Mouse (Mus musculus): ENCODE data around the gene Aoc1. TPM values are rescaled to one million over a fixed set of nuclear protein-coding genes. Genes with fewer than 3 reads are reported as not detected.

The Aoc1 gene
- total RNA-seq, 2 experiments from 2014 or later = not detected

GRCm38 (mm10) chr6:48902511-48903406 is 30.1 kb downstream of the Aoc1 start:
- intact Hi-C loops (cut with DNase I) = no loop called here
- no peak for DNase-seq (ENCODE audit: low spot score)

DNA sequence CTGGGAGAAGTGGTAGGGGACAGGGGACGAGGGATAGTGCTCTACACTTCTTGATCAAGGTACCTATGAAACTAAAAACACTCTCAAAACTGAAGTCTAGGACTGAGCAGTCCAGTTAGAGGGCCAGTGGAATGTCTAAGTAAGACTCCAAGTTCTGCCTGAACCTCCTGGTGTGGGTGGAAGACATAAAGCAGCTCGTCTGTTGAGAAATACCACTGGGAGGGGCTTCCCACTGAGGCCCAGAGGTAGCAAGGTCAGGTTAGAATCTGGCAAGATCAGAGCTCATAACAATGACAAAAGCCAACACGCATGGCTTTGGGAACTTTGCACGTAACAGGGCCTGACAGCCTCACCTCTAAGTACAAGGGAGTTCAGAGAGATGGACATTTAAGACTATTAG is 30.7 kb downstream of the Aoc1 start:
- intact Hi-C loops (cut with DNase I) = no loop called here

GRCm38 (mm10) chr6:48905606-48906005 is 32.9 kb downstream of the Aoc1 start:
- intact Hi-C loops (cut with DNase I) = no loop called here
- no peak for DNase-seq (ENCODE audit: low spot score)

More for the DNA sequence above, 30.7 kb downstream of the Aoc1 start:
- no peak for DNase-seq (ENCODE audit: low spot score)

- no peak for DNase-seq (ENCODE audit: low spot score)
- intact Hi-C loops (cut with DNase I) = no loop called here
These were observed 33.7 kb downstream of the Aoc1 start for GRCm38 (mm10) chr6:48906371-48906770.

DNA sequence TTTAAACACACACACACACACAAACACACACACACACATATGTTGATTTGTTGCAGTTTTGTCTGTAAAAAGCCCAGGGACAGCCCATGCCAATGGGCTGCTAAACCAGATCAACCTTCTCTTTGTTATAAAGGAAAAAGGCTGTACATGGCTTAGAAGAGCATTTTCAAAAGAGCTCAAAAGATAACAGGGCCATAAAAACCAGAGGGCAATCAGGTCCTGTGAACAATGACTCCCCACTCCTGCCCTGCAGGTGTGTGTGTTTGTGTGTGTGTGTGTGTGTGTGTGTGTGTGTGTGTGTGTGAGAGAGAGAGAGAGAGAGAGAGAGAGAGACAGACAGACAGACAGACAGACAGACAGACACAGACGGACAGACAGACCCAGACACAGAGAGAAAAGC is 36.5 kb downstream of the Aoc1 start:
- intact Hi-C loops (cut with DNase I) = no loop called here
- DNase-seq (ENCODE audit: low spot score) = no peak

GRCm38 (mm10) chr6:48912033-48912432 is 39.3 kb downstream of the Aoc1 start:
- DNase-seq (ENCODE audit: low spot score) = no peak
- intact Hi-C loops (cut with DNase I) = no loop called here

DNA sequence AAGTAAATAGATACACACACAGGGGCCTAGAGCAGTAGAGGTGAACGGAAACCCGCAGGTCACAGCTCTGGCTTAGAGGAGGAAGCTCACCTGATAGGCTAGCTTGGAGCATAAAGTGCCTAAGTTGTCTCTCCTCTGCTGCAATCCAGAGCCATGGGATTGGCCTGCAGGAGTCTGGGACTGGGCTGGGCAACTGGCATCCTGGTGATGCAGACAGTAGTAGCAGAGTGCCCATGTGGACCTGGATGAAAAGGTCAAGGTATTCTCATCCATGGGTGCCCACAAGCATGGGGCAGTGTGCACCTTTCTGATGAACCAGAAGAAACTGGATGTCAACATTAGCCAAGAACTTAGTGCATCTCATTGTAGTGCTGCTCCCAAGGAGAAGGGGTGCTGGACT is 40.9 kb downstream of the Aoc1 start:
- no peak for DNase-seq (ENCODE audit: low spot score)
- intact Hi-C loops (cut with DNase I) = no loop called here

DNA sequence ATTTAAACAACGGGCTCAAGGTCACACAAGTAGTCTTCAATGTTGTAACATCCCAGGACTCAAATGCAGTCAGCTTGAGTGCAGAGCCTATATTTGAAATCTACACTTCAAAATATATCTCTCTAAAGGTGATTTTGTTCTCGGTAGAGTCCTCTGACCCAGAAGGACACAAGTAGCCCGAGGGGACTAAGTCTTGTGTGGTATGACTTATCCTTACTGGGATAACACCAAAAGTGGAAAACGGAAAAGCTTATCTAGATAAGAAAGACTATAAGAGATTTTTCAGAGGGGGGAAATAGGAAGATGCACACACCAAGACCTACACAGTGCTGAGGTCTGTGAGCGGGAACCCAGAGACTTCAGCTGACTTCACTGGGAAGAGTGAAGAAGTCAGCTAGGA is 56.9 kb downstream of the Aoc1 start, which contains the start of gene 1600015I10Rik:
TSS of gene 1600015I10Rik (plus strand) at position 301 of the 400 bp plus-strand sequence.
- intact Hi-C loops (cut with DNase I) = no loop called here
- DNase-seq (ENCODE audit: low spot score) = no peak

- intact Hi-C loops (cut with DNase I) = no loop called here
- no peak for DNase-seq (ENCODE audit: low spot score)
These were observed 76.9 kb downstream of the Aoc1 start for GRCm38 (mm10) chr6:48949596-48949995.

- no peak for DNase-seq (ENCODE audit: low spot score)
- intact Hi-C loops (cut with DNase I) = no loop called here
These were observed 78.0 kb downstream of the Aoc1 start for GRCm38 (mm10) chr6:48950676-48951075.

DNA sequence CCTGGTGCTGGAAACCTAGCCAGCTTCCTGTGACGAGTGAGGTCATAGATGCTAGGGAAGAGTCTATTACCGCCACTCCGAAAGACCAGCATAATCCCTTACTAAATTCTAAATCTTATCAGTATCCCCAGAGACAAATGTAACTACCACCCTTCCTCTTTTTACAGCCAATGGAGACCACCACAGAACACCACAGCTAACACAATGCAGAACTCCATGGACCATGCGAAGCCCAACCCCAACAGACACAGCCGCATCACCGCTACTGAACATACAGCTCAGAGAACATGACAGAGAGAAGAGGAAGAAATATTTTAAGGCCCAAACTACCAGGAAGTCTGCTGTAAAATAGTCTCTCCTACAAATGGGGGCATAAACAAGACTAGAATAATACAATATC is 78.9 kb downstream of the Aoc1 start:
- no peak for DNase-seq (ENCODE audit: low spot score)
- intact Hi-C loops (cut with DNase I) = no loop called here

- intact Hi-C loops (cut with DNase I) = no loop called here
- DNase-seq (ENCODE audit: low spot score) = no peak
These were observed 80.5 kb downstream of the Aoc1 start for GRCm38 (mm10) chr6:48953220-48953619.

DNA sequence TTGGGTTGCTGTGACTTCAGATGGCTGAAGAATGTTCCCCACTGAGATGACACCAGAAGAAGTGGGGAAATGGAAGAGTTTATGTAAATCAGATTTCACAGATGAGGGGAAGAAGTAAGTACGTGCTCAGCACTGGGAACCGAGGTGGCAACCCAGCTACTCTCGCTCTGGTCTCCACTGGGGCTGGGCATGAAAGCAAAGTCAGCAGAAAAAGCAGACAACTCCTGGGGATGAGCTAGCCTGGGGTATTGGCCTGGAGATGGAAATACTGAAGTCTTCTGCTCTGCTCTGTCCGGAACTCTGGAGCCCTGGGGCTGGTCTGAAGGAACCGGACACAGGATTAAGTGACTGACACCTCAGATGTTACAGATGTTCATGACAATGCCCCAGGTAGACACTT is 81.5 kb downstream of the Aoc1 start:
- intact Hi-C loops (cut with DNase I) = loop anchor here (2.0 kb wide), 1 partner anchor 135 kb away; no protein-coding TSS in a partner anchor
- no peak for DNase-seq (ENCODE audit: low spot score)

GRCm38 (mm10) chr6:48954946-48955345 is 82.2 kb downstream of the Aoc1 start:
- intact Hi-C loops (cut with DNase I) = loop anchor here (2.0 to 5.0 kb wide), 2 partner anchors 98 to 136 kb away; no protein-coding TSS in a partner anchor
- no peak for DNase-seq (ENCODE audit: low spot score)

DNA sequence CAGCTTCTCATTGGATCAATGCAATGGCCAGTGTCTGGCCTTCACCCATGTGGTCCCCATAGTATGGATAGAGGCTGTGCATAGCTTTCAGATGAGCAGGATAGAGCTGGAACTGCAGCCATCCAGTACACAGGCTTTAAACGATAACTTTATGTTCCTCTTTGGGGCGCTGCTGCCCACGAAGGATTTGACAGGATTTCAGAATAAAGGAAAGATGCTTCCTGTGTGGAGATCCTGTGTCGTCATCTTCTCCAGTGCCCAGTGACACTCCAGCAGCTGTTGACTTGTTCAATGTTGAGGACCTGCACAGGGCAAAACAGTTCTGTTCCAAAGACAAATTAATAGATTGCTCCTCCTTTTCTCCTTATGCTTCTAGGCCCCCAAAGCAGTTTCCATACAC is 84.1 kb downstream of the Aoc1 start:
- intact Hi-C loops (cut with DNase I) = loop anchor here (5.0 kb wide), 1 partner anchor 99 kb away; no protein-coding TSS in a partner anchor
- DNase-seq (ENCODE audit: low spot score) = no peak

DNA sequence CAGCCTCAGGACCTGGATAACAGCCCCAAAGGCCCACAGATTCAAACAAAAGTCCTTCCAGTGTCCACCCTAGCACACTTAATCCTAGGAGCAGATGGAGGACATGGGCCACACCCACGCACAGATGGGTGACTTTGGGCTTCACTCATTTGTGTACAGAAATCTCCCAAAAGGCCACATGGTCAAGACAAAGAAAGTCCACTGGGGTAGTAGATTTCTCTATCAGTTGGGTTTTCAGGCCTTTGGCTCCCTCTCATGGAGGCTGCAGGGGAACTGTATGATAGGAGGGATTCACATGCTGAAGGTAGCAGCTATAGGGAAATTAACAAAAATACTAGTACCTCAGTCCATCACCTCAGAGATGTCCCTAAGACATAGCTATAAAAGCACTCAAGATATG is 85.4 kb downstream of the Aoc1 start:
- intact Hi-C loops (cut with DNase I) = loop anchor here (5.0 kb wide), 1 partner anchor 101 kb away; no protein-coding TSS in a partner anchor
- DNase-seq (ENCODE audit: low spot score) = no peak

Other genes starting within 250 kb of the Aoc1 start
- under 1 TPM; 0.14 to 0.23 TPM for gene AI854703, start 246.1 kb upstream of the Aoc1 start, total RNA-seq (2021)
- 1 to 10 TPM; 7.8 to 8.0 TPM for gene Gimap8, start 225.7 kb upstream of the Aoc1 start, total RNA-seq (2021)
- gene Gimap9, start 196.8 kb upstream of the Aoc1 start, total RNA-seq (2021) = 1 to 10 TPM; 3.1 to 4.9 TPM
- gene Gimap4, start 188.3 kb upstream of the Aoc1 start, total RNA-seq (2021) = 10 to 100 TPM; 29.0 to 30.8 TPM
- gene Gimap6, start 164.7 kb upstream of the Aoc1 start, total RNA-seq (2021) = 10 to 100 TPM; 38.5 to 41.6 TPM
- 1 to 10 TPM; 1.8 to 5.3 TPM for gene Gm28053, start 154.3 kb upstream of the Aoc1 start, total RNA-seq (2021)
- gene Gimap7, start 154.3 kb upstream of the Aoc1 start, total RNA-seq (2021) = under 1 TPM in 1 of 2 experiments, not detected in 1; 0.39 TPM
- gene Gimap1, start 133.8 kb upstream of the Aoc1 start, total RNA-seq (2021) = 1 to 10 TPM; 8.5 to 9.8 TPM
- gene Gimap5, start 126.7 kb upstream of the Aoc1 start, total RNA-seq (2021) = 1 to 10 TPM; 6.1 to 6.8 TPM
- under 1 TPM; 0.50 to 0.88 TPM for gene Gimap3, start 102.0 kb upstream of the Aoc1 start, total RNA-seq (2021)
- gene Tmem176a, start 32.0 kb upstream of the Aoc1 start, total RNA-seq (2021) = 10 to 100 TPM; 16.6 to 20.0 TPM
- 10 to 100 TPM; 52.5 to 54.8 TPM for gene Tmem176b, start 31.4 kb upstream of the Aoc1 start, total RNA-seq (2021)
- gene 1600015I10Rik, start 57.0 kb downstream of the Aoc1 start, total RNA-seq (2021) = not detected
- gene Doxl2, start 102.1 kb downstream of the Aoc1 start, total RNA-seq (2021) = not detected
- gene Svs1, start 114.0 kb downstream of the Aoc1 start, total RNA-seq (2021) = not detected
- under 1 TPM; 0.53 to 0.70 TPM for gene Gpnmb, start 163.7 kb downstream of the Aoc1 start, total RNA-seq (2021)
- 10 to 100 TPM; 35.4 to 36.3 TPM for gene Malsu1, start 200.9 kb downstream of the Aoc1 start, total RNA-seq (2021)